Mouse (Mus musculus) inflammation-experienced regulatory T-cells, adult 6 months (primary cell): Measurements from ENCODE around the gene Akap13. TPM values are rescaled to one million over a fixed set of nuclear protein-coding genes. Genes with fewer than 3 reads are reported as not detected.

Experiments used
- ATAC-seq: one replicate; pipeline ENCODE4 v1.8.0; 2017
- polyA plus RNA-seq, 3 experiments: library from polyadenylated mRNA; unstranded; fragments of 100-300 nt; shearing (Covaris generic); gene quantifications; one replicate each; pipeline ENCODE4 v1.2.1; 2017

Gene Akap13
- polyA plus RNA-seq, 3 experiments from 2014 or later = 228 to 429 (median 340) TPM

DNA sequence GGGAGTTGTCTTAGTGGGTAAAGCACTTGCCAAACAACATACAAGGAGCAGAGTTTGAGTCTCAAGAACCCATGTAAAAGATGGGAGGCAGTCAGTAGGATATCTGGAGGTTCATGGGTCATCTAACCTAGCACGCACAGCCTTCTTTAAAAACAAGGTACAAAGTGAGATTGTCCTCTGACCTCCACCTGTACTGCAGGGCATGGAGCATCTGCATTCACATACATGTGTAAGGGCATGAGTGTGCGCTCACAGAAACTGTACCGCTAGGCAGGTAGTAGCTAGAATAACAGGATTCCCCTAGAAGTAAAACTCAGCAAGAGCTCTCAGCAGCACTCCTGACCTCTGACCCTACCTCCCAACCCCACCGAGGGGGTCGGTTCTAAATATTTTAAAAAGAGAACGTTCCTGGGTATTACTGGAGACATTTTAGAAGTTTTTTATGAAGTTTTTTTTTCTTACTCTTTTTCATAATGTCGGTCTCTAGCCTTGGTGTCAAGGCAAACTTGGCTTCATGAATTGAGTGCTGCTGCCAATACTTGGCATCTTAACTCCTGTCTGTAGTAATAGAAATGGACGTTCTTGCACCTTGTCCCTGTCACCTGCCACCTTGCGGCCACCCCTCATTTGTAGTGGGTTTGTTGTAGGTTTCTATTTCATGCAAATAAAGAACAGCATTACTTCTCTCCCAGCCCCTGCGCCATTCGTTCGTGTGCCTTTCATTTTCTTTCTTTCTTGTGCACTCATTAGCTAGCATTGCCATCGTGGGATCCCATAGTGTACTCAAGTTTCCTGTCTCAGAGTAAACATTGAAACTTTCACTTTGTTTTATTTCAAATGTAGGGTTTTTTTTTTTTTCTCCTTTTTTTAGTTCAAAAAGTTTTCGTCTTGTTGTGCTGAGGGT lies 61.6 kb downstream of the Akap13 start:
- peak; percentile 70 for ATAC-seq

- no peak for ATAC-seq
Measured at GRCm38 (mm10) chr7:75520531-75520930, 65.2 kb downstream of the Akap13 start.

DNA sequence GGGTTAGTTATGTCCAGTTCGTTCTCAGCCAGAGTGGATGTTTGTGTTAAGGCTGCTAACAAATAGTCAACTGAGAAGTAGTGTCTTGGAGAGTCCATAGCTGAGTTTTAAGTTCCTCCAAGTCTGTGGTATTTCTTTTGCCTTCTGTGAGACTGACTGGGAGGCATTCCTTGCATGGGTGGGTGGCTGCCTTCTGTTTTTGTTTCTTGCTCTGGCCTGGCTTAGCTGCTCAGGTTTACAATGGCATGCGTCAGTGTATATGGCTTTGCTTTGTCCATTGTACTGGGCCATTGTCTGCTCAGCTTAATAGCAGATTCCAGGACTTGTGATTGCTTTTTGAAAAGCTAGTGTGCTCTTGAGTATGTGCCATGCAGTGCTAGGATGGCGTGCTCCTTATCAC lies 65.9 kb downstream of the Akap13 start:
- ATAC-seq = no peak

DNA sequence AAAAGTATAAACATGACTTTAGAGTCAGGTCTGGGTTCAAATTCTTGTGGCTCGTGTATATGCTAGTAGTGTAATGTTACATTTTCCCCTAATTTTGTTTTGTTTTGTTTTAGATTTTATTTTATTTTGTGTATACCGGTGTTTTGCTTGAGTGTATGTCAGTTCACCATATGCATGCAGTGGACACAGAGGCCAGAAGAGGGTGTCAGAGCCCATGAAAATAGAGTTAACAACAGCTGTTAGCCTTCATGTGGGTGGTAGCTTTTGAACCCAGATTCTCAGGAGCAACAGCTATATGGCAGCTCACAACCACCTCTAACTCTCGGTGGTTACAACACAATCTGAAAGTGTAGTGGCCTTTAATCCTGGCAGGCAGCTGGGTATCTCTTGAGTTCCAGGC lies 66.9 kb downstream of the Akap13 start:
- no peak for ATAC-seq

DNA sequence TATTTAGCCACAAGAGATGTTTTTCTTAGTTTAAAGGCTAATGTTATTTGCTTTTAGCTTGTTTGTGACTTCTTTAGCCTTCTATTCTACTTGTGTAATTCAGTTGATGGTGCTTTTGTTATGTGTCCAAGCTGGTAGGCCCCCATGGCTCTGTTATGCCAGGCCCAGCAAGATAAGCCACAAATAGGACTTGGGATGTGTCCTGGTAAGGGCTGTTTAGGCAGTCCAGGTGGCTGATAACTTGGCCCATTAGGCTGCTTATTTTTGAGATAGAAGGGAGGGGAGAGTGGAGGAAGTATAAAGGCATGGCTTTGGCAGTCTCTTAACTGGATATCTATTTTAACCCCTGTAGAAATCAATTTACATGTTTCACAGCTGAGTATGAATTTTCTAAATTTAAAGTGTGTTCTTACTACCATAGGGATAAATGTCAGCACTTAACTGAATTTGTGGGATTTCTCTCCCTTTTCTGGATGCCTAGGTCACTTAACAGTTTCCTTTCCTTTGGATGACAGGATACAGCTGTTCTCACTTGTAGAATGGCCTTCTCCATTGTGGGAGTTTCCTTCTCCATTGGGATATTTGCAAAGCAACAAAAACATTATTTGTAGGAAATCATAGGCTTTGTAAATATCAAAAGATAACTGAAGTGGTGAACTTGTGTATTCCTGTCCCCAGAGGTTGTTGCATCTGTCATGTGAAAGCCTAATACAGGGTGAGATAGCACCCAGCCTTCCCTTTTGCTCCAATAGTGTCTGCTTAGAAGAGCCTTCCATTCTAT lies 69.6 kb downstream of the Akap13 start:
- no peak for ATAC-seq

GRCm38 (mm10) chr7:75525716-75526401 lies 70.5 kb downstream of the Akap13 start:
- ATAC-seq = no peak

DNA sequence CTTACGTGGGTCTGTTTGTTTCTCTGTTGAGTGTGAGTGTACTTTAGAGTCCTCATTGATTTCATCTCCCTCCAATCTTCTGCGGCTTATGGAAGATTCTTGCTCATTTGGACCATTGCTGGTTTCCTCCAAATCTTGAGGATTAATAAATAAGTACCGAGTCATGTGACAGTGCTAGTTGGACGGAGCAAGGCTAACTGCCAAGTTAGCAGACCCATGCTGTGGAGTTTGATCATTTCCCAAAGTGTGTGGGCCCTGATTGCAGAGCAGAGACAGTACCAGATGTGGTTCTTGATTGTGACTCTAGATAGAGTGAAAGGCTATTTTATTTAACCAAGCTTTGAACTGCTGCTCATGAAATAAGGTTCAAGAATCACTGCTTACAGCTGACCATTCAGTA lies 73.4 kb downstream of the Akap13 start:
- ATAC-seq = no peak

- peak; percentile 80 for ATAC-seq
Measured at GRCm38 (mm10) chr7:75529857-75530437, 74.6 kb downstream of the Akap13 start.

GRCm38 (mm10) chr7:75530642-75531041 lies 75.3 kb downstream of the Akap13 start:
- ATAC-seq = no peak

DNA sequence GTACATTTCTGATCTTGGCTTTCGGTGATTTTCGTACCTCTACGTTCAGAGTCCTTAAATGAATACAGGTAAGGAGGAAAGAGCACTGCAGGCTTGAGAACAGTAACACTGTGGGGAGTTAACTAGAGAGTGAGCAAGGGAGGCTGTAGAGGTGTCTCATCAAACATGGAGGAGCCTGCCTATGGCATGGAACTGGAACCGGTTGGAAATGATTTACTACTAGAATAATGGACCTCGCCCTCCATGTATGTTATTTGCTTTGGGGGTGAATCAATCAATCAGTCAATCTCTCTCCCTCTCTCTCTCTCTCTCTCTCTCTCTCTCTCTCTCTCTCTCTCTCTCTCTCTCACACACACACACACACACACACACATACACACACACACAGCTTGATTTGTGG lies 77.7 kb downstream of the Akap13 start:
- no peak for ATAC-seq

- no peak for ATAC-seq
Measured at GRCm38 (mm10) chr7:75536298-75536697, 81.0 kb downstream of the Akap13 start.

DNA sequence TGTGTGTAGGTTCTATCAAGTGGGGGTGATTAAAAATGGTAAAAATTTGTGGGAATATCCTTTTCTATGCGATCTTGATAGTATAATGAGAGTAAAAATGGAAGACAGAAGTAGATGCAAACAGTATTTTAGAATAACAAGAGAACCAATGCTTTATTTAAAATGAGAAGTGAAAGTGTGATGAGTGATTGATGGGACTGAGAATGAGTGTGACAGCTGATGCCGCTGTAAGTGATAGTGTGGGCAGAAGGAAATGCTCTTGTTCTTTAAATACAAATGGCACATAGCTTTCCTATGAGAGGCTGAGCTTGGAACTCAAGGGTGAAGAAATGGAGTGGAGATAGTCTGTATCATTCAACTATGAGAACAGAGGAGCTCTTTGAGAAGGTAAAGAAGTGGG lies 82.2 kb downstream of the Akap13 start:
- ATAC-seq = peak; percentile 50

DNA sequence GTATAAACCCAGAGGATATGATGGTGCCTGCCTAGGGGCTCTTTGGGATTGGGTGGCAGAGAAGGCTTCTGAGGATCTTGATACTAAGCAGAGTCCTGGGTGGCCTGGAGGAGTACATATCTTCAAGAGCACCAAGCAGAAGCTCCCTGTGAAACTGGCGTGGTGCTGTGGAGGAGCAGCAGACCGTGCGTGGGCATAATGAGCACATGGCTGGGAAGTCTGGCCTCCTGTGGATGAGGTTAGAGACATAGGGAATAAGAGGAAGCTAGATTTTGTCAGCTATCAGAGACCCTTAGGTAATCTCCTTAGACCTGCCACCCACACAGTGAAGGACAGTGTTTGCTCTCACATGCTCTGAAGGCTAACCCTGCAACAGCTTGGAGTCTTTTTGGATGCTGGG lies 83.2 kb downstream of the Akap13 start:
- ATAC-seq = no peak

DNA sequence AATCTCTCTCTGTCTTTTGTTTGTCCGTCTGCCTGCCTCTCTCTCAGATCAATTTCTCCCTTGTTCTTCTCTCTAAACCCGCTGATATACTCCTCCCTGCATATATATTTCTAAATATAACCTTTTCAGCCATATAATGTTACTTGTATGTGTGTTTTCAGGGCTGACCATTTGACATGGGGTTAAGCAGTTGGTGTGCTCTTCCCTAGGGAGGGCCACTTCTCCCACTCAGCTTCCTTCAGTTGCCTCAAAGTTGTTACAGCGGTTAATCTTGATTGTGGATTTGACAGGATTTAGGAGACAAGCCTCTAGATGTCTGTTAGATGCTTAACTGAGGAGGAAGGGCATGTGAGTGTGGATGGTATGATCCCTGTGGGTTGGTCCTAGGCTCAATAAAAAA lies 83.8 kb downstream of the Akap13 start:
- ATAC-seq = no peak

- ATAC-seq = no peak
Measured at GRCm38 (mm10) chr7:75549856-75550255, 94.5 kb downstream of the Akap13 start.

DNA sequence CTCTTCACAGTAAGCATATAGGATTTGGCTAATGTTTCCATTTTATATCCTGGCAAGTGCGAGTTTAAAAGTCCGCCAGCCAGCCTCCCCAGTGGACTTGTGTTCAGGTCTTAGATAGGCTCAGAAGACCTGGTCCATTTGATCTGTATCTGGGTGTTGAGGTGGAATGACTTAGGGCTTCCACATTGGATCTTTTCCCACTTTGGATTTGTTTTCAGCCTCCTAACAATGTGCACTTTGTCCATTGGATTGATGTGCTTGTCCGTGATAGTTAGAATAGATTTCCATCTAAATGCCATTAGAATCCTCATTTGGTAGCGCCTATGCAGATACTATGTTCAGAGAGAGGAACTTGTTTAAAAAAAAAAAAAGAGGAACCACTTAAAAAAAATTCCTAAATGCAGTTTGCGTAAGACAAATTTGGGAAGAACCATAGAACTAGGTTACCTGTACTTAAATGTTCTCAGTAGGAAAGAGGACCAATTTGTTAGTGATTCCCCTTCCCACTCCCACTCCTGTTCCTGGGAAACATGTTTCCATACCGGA lies 95.5 kb downstream of the Akap13 start:
- no peak for ATAC-seq

DNA sequence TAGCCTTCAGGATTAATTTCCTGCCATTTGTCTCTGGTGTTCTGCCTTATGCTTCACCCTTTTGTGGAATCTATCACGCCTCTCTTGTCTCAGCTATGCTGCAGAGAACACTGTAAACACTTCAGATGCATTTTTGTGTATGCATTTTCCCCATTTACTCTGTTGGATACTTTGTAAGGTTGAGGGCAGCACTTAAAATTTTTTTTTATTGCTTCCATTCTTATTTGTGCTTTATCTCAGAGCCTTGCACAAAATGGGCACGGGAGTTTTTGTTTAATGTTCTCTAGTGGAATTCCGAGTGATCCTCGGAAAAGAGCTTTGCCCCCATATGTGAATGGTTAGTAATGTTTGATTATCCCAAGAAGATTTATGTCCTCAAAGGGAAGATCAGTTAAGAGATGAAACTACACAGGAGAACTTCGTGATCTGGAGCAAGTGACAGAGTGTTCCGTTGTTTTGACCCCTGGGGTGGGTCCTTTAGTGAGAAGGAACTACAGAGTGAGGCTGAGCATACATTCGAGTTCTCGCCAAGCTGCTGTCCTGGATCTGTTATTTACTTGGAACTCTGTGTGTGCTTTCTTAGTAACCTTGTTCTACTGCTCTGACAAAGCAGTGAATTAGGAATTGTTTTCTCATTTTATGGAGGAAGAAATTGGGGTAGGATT lies 97.8 kb downstream of the Akap13 start:
- no peak for ATAC-seq

- ATAC-seq = no peak
Measured at GRCm38 (mm10) chr7:75553667-75554045, 98.3 kb downstream of the Akap13 start.

GRCm38 (mm10) chr7:75554065-75554464 lies 98.7 kb downstream of the Akap13 start:
- no peak for ATAC-seq

GRCm38 (mm10) chr7:75555940-75556339 lies 100.6 kb downstream of the Akap13 start:
- no peak for ATAC-seq

DNA sequence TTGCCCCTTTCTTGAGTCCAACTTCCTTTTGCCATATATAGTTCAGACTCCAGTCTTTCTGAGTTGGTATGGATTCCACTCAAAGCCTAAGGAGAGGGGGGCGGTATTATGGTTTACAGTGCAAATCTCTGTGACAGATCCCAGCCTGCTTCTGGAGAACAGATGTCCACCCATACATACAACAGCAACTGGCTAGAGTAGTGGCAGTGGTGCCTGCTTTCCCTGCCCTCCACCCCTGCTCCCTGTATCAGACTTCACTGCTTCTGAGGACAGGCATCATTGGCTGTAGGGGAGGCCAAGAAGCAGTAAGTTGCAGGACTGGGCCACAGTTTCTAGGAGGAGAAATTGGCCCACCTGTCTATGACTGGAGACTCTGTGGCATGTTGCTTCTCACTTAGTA lies 102.9 kb downstream of the Akap13 start:
- no peak for ATAC-seq

DNA sequence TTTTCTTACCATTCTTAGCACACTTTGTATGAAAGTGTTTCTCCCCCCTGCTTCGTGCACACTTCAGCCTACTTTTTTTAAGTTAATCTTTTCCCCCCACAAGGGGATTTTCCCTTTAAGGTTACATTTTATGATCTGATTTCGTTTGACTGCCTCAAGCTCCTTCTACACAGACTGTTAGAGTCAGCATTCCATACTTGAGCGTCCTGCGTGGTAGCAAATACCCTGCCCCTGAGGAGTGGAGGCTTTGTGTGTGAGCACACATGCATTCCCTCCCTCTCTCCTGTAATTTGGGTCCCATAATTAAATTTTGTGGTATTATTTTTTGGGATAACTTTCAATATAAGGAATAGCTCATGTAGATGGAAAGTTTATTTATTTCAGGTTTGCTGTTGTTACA lies 103.8 kb downstream of the Akap13 start:
- peak; percentile 33 for ATAC-seq
